Mouse (Mus musculus) neutrophil, adult 59 days (primary cell): Measurements from ENCODE around the gene Tcam1. TPM values are rescaled to one million over a fixed set of nuclear protein-coding genes. Genes with fewer than 3 reads are reported as not detected.

Source experiments
- total RNA-seq, 2 experiments: library from RNA; stranded (reverse); gene quantifications; 1 replicate in 1 of 2; 2 replicates in 1 of 2; pipeline ENCODE4 v1.2.4; 2023

Gene Tcam1
- total RNA-seq, result under 1 TPM; 0.11 to 0.22 TPM

GRCm38 (mm10) chr11:106276454-106276853 is at the start of gene Tcam1:
Gene Tcam1, plus strand, starts transcription at chr11:106276672.

GRCm38 (mm10) chr11:106255685-106256451 is 20.6 kb upstream of the Tcam1 start, which contains the start of the genes Ftsj3 and Psmc5:
Gene Ftsj3, minus strand, starts transcription at chr11:106256079.
Gene Psmc5, plus strand, starts transcription at chr11:106256154.

GRCm38 (mm10) chr11:106272644-106273310 is 3.7 kb upstream of the Tcam1 start, which contains the start of gene Smarcd2:
Gene Smarcd2, minus strand, starts transcription at chr11:106272972.

GRCm38 (mm10) chr11:106301765-106302164 is 25.3 kb downstream of the Tcam1 start, which contains the start of gene Gh:
Gene Gh, minus strand, starts transcription at chr11:106301865.

GRCm38 (mm10) chr11:106314333-106314812 is 37.9 kb downstream of the Tcam1 start, which contains the start of gene Cd79b:
Gene Cd79b, minus strand, starts transcription at chr11:106314762.

Other genes starting within 250 kb of the Tcam1 start
- 10 to 100 TPM; 48.1 to 54.6 TPM for gene Dcaf7, start 239.8 kb upstream of the Tcam1 start, total RNA-seq
- gene Taco1, start 210.6 kb upstream of the Tcam1 start, total RNA-seq, result 1 to 10 TPM; 5.8 to 5.9 TPM
- 100 to 1,000 TPM; 195 to 202 TPM for gene Map3k3, start 192.1 kb upstream of the Tcam1 start, total RNA-seq
- gene Gm10840, start 115.8 kb upstream of the Tcam1 start, total RNA-seq, result 1 to 10 TPM; 1.7 to 5.7 TPM
- gene Limd2, start 115.8 kb upstream of the Tcam1 start, total RNA-seq, result 100 to 1,000 TPM; 442 to 451 TPM
- 10 to 100 TPM; 21.5 to 24.7 TPM for gene Strada, start 74.5 kb upstream of the Tcam1 start, total RNA-seq
- gene Ccdc47, start 60.3 kb upstream of the Tcam1 start, total RNA-seq, result 10 to 100 TPM; 30.8 to 41.2 TPM
- gene Ddx42, start 59.7 kb upstream of the Tcam1 start, total RNA-seq, result 10 to 100 TPM; 34.5 to 35.3 TPM
- 10 to 100 TPM; 20.8 to 20.9 TPM for gene Ftsj3, start 20.6 kb upstream of the Tcam1 start, total RNA-seq
- gene Psmc5, start 20.5 kb upstream of the Tcam1 start, total RNA-seq, result 10 to 100 TPM; 28.5 to 35.0 TPM
- 10 to 100 TPM; 91.3 to 96.2 TPM for gene Smarcd2, start 3.7 kb upstream of the Tcam1 start, total RNA-seq
- gene Gh, start 25.2 kb downstream of the Tcam1 start, total RNA-seq, result not detected
- 10 to 100 TPM; 13.0 to 25.4 TPM for gene Cd79b, start 38.1 kb downstream of the Tcam1 start, total RNA-seq
- gene Scn4a, start 76.6 kb downstream of the Tcam1 start, total RNA-seq, result under 1 TPM; 0.04 TPM
- gene Prr29, start 88.8 kb downstream of the Tcam1 start, total RNA-seq, result not detected
- gene Icam2, start 111.4 kb downstream of the Tcam1 start, total RNA-seq, result 10 to 100 TPM; 15.7 to 19.1 TPM
- 10 to 100 TPM; 41.0 to 52.8 TPM for gene Ern1, start 211.2 kb downstream of the Tcam1 start, total RNA-seq